Comparison of ENCODE assay signal across 8 mouse cellular contexts in genomic region chr5:124014791-124015251, GRCm38 (mm10). TPM values are rescaled to one million over a fixed set of nuclear protein-coding genes. Genes with fewer than 3 reads are reported as not detected.
DNase-seq lines count a peak whose midpoint lies in the region; ATAC-seq and TF ChIP-seq lines count a peak whose summit lies in the region.

No protein-coding gene starts in this region.

- H3K27me3 ChIP-seq in spleen, adult 2 months (ENCODE audit: control insufficient read depth, insufficient read depth, low read length), result no peaks in the 10 kb centered on the region
- H3K27me3 ChIP-seq in heart, embryonic 12.5 days (replicated peaks), result no peaks in the 10 kb centered on the region

- peak overlapping the region; percentile 65 for H3K9ac ChIP-seq in heart, embryonic 12.5 days

- TF ChIP-seq POLR2A in spleen, adult 2 months (IDR thresholded peaks at IDR 0.05; ENCODE audit: low read depth, low read length), result no peak

- ATAC-seq in heart, embryonic 12.5 days (ENCODE audit: insufficient number of reproducible peaks, low FRiP score), result no peak

- 11% methylated on average over 11 of the region's 11 CpGs for WGBS in spleen, adult 2 months
- 14% methylated on average over 11 of the region's 11 CpGs for WGBS in heart, embryonic 12.5 days

- peak overlapping the region; percentile 45 for H3K4me3 ChIP-seq in spleen, adult 2 months (ENCODE audit: extremely low read depth, insufficient read depth, insufficient read length)
- H3K4me3 ChIP-seq in heart, embryonic 12.5 days, result 0 out of 2 replicates have a peak overlapping the region, but pooled peaks have one; percentile 15

- intact Hi-C loops in left cerebral cortex, postnatal 25 days (cut with DNase I), result no loop called here

- DNase-seq in spleen, adult 2 months (ENCODE audit: low read depth in 1 of 2, low spot score in 2 of 2), result peak in 1 of 2 experiments; percentile 40
- no peak for DNase-seq in spleen, adult 12 weeks (ENCODE audit: low spot score)
- peak; percentile 79 for DNase-seq in kidney, postnatal 14 days
- DNase-seq in naive thymus-derived CD4-positive, alpha-beta T cell, adult 2 months (ENCODE audit: low read depth), result peak; percentile 38
- DNase-seq in layer of hippocampus, adult 8-10 months (ENCODE audit: low spot score in 2 of 2), result no peak
- DNase-seq in left cerebral cortex, postnatal 25 days (ENCODE audit: low spot score in 2 of 2), result no peak
- DNase-seq in spleen, postnatal 14 days (ENCODE audit: low spot score in 2 of 2), result no peak

- H3K4me2 ChIP-seq in heart, embryonic 12.5 days, result peak overlapping the region; percentile 59

- H3K36me3 ChIP-seq in spleen, adult 2 months (ENCODE audit: control insufficient read depth, insufficient read depth, low read length), result 0 out of 2 replicates have a peak, but pooled peaks cover 1% of the 10 kb centered on the region
- H3K36me3 ChIP-seq in heart, embryonic 12.5 days, result peaks cover 7% of the 10 kb centered on the region

- peaks cover 71% of the 10 kb centered on the region; the same call in 1 of the 2 replicates for H3K4me1 ChIP-seq in spleen, adult 2 months (ENCODE audit: control insufficient read depth, insufficient read depth, insufficient read length)
- peaks cover 98% of the 10 kb centered on the region for H3K4me1 ChIP-seq in heart, embryonic 12.5 days (replicated peaks)

- H3K9me3 ChIP-seq in heart, embryonic 12.5 days (replicated peaks), result no peaks in the 10 kb centered on the region

- TF ChIP-seq CTCF in spleen, adult 2 months (IDR thresholded peaks at IDR 0.05; ENCODE audit: extremely low read depth, insufficient read depth, insufficient read length, insufficient replicate concordance), result no peak

- peak overlapping the region; percentile 86 for H3K27ac ChIP-seq in spleen, adult 2 months (ENCODE audit: insufficient read depth, low read length)
- peak overlapping the region; percentile 94 for H3K27ac ChIP-seq in heart, embryonic 12.5 days (ENCODE audit: poor library complexity, severe bottlenecking)

RNA-seq across cellular contexts. Expression of gene Vps37b, which starts 17.2 kb away (rescaled TPM):
- 58.1 and 72.8 TPM in 2 replicates for polyA plus RNA-seq in spleen, adult 2 months (2012; rRNA removed)
- 61.9 and 64.4 TPM in 2 replicates for polyA plus RNA-seq in heart, embryonic 12.5 days (2016; fragmentation: Nextera tagmentation; extraction: Ambion mirVana)
- total RNA-seq in layer of hippocampus, adult 8-10 months (2022), result 10 to 100 TPM; 35.9 to 39.4 (median 36.6) TPM
- total RNA-seq in left cerebral cortex, postnatal 25 days (2021), result 10 to 100 TPM; 46.7 to 50.6 TPM

RNA-seq across cellular contexts. Expression of gene Hip1r, which starts 41.4 kb away (rescaled TPM):
- 46.3 and 59.2 TPM in 2 replicates for polyA plus RNA-seq in spleen, adult 2 months (2012; rRNA removed)
- polyA plus RNA-seq in heart, embryonic 12.5 days (2016; fragmentation: Nextera tagmentation; extraction: Ambion mirVana), result 4.8 and 7.5 TPM in 2 replicates
- total RNA-seq in layer of hippocampus, adult 8-10 months (2022), result 10 to 100 TPM; 33.5 to 47.0 (median 44.6) TPM
- total RNA-seq in left cerebral cortex, postnatal 25 days (2021), result 10 to 100 TPM; 60.5 to 67.1 TPM

Comparison
In these comparisons a context has a peak if more than half of its experiments do, and no peak if none do; other contexts are left out.
1. DNase-seq: peak in kidney, postnatal 14 days (single experiment) and naive thymus-derived CD4-positive, alpha-beta T cell, adult 2 months (single experiment); none in spleen, adult 12 weeks (single experiment), layer of hippocampus, adult 8-10 months (0 of 2), left cerebral cortex, postnatal 25 days (0 of 2) and spleen, postnatal 14 days (0 of 2).